Mouse (Mus musculus) spleen, adult 2 months (tissue): ENCODE measurements around the gene Gm4756.

Source experiments
- CTCF ChIP-seq: fragments of 200-500 bp; IDR thresholded peaks from 2 replicates; pipeline ENCODE4 v1.5.1; 2011; ENCODE audit warnings: mild to moderate bottlenecking, inconsistent platforms; ENCODE audit not compliant: insufficient read depth, insufficient read length, insufficient replicate concordance; ENCODE audit errors: extremely low read depth
- POLR2A ChIP-seq: fragments of 200-500 bp; IDR thresholded peaks from 2 replicates; pipeline ENCODE4 v1.6.1; 2011; ENCODE audit warnings: low read depth, low read length, inconsistent platforms

DNA sequence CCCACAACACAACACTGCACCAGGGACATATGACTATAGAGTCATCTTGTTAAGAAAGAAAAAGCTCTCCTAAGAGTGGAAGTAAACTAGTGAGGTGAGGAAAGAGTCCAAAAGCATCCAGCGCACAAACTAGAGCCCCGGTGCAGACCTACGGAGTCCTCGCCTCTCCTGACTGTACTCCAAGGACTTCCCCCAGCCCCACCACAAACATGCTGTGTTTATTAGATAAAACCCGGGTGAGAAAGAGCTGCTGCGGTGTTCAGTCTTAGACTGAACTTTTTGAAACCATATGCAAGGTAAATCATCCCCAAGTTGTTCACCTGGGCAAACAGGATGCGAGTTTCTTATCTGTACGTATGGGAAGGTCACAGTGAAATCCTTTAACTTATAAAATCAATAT lies 21.5 kb upstream of the Gm4756 start:
- TF ChIP-seq POLR2A (no peak), CTCF (no peak)
